Mouse (Mus musculus) kidney, adult 2 months (tissue): ENCODE data around the gene Tgoln1.

Experiments used
- CTCF ChIP-seq: fragments of 200-500 bp; conservative IDR thresholded peaks from 2 replicates; pipeline ENCODE4 v1.5.1; 2011; ENCODE audit warnings: low read depth, mild to moderate bottlenecking, control low read depth, low read length, moderate library complexity, mixed read lengths; ENCODE audit not compliant: insufficient read depth, insufficient read length
- POLR2A ChIP-seq: fragments of 200-500 bp; IDR thresholded peaks from one replicate; pipeline ENCODE4 v1.6.1; 2011; ENCODE audit warnings: low read depth, low read length, control low read depth

- TF ChIP-seq CTCF: no peak
- TF ChIP-seq POLR2A: no peak
Observed at GRCm38 (mm10) chr6:72604066-72604465, 12.7 kb downstream of the Tgoln1 start.
